Mouse (Mus musculus) hematopoietic multipotent progenitor cell, adult 10-12 weeks (in vitro differentiated cells): Measurements from ENCODE around the gene Olfr588-ps1. TPM values are rescaled to one million over a fixed set of nuclear protein-coding genes. Genes with fewer than 3 reads are reported as not detected.

ENCODE experiments used
- polyA plus RNA-seq: library from polyadenylated mRNA; stranded (reverse); fragments of >175 nt; gene quantifications from 2 replicates; pipeline ENCODE4 v1.2.3, GENCODE M21; 2012; ENCODE audit warnings: low replicate concordance

The Olfr588-ps1 gene
- not detected in 2 replicates for polyA plus RNA-seq

GRCm38 (mm10) chr7:103140579-103140978 lies at the start of gene Olfr588-ps1:
Gene Olfr588-ps1 (plus strand): TSS chr7:103140879.

GRCm38 (mm10) chr7:103097420-103097819 lies 43.3 kb upstream of the Olfr588-ps1 start, which contains the start of gene Olfr585:
Gene Olfr585 (plus strand): TSS chr7:103097720.

GRCm38 (mm10) chr7:103125538-103125937 lies 15.1 kb upstream of the Olfr588-ps1 start, which contains the start of gene Olfr586:
Gene Olfr586 (minus strand): TSS chr7:103125638.

GRCm38 (mm10) chr7:103156256-103156655 lies 15.6 kb downstream of the Olfr588-ps1 start, which contains the start of gene Olfr589:
Gene Olfr589 (minus strand): TSS chr7:103156356.

GRCm38 (mm10) chr7:103178240-103178639 lies 37.6 kb downstream of the Olfr588-ps1 start, which contains the start of gene Olfr591:
Gene Olfr591 (minus strand): TSS chr7:103178340.

GRCm38 (mm10) chr7:103184503-103184902 lies 43.8 kb downstream of the Olfr588-ps1 start, which contains the start of gene Olfr592:
Gene Olfr592 (plus strand): TSS chr7:103184803.

Other genes with a start within 250 kb of the Olfr588-ps1 start
- gene Olfr569, start 250.0 kb upstream of the Olfr588-ps1 start, polyA plus RNA-seq, result not detected in 2 replicates
- not detected in 2 replicates for gene Olfr570, start 246.3 kb upstream of the Olfr588-ps1 start, polyA plus RNA-seq
- gene Olfr571, start 223.3 kb upstream of the Olfr588-ps1 start, polyA plus RNA-seq, result not detected in 2 replicates
- gene Olfr572, start 216.5 kb upstream of the Olfr588-ps1 start, polyA plus RNA-seq, result not detected in 2 replicates
- gene Olfr573-ps1, start 198.3 kb upstream of the Olfr588-ps1 start, polyA plus RNA-seq, result not detected in 2 replicates
- gene Olfr574, start 192.4 kb upstream of the Olfr588-ps1 start, polyA plus RNA-seq, result not detected in 2 replicates
- gene Olfr575, start 182.1 kb upstream of the Olfr588-ps1 start, polyA plus RNA-seq, result not detected in 2 replicates
- gene Olfr576, start 178.2 kb upstream of the Olfr588-ps1 start, polyA plus RNA-seq, result not detected in 2 replicates
- not detected in 2 replicates for gene Olfr577, start 164.9 kb upstream of the Olfr588-ps1 start, polyA plus RNA-seq
- gene Olfr578, start 151.6 kb upstream of the Olfr588-ps1 start, polyA plus RNA-seq, result not detected in 2 replicates
- not detected in 2 replicates for gene Olfr582, start 102.9 kb upstream of the Olfr588-ps1 start, polyA plus RNA-seq
- gene Olfr583, start 89.6 kb upstream of the Olfr588-ps1 start, polyA plus RNA-seq, result not detected in 2 replicates
- not detected in 2 replicates for gene Olfr584, start 59.0 kb upstream of the Olfr588-ps1 start, polyA plus RNA-seq
- gene Olfr585, start 43.2 kb upstream of the Olfr588-ps1 start, polyA plus RNA-seq, result not detected in 2 replicates
- gene Olfr586, start 15.2 kb upstream of the Olfr588-ps1 start, polyA plus RNA-seq, result not detected in 2 replicates
- gene Olfr589, start 15.5 kb downstream of the Olfr588-ps1 start, polyA plus RNA-seq, result not detected in 2 replicates
- gene Olfr591, start 37.5 kb downstream of the Olfr588-ps1 start, polyA plus RNA-seq, result not detected in 2 replicates
- 0.02 TPM in 1 of 2 replicates, not detected in the other for gene Olfr592, start 43.9 kb downstream of the Olfr588-ps1 start, polyA plus RNA-seq
- not detected in 2 replicates for gene Olfr593, start 71.0 kb downstream of the Olfr588-ps1 start, polyA plus RNA-seq
- not detected in 2 replicates for gene Olfr594, start 76.1 kb downstream of the Olfr588-ps1 start, polyA plus RNA-seq
- gene Usp17ld, start 111.6 kb downstream of the Olfr588-ps1 start, polyA plus RNA-seq, result not detected in 2 replicates
- gene Olfr596, start 164.8 kb downstream of the Olfr588-ps1 start, polyA plus RNA-seq, result not detected in 2 replicates
- gene Olfr597, start 175.4 kb downstream of the Olfr588-ps1 start, polyA plus RNA-seq, result not detected in 2 replicates
- gene Olfr598, start 182.7 kb downstream of the Olfr588-ps1 start, polyA plus RNA-seq, result not detected in 2 replicates
- gene Olfr599, start 195.0 kb downstream of the Olfr588-ps1 start, polyA plus RNA-seq, result not detected in 2 replicates
- not detected in 2 replicates for gene Olfr600, start 208.8 kb downstream of the Olfr588-ps1 start, polyA plus RNA-seq
- gene Olfr601, start 221.8 kb downstream of the Olfr588-ps1 start, polyA plus RNA-seq, result not detected in 2 replicates
- gene Olfr603, start 245.3 kb downstream of the Olfr588-ps1 start, polyA plus RNA-seq, result not detected in 2 replicates